Mouse (Mus musculus): ENCODE data around the gene Fam234b. TPM values are rescaled to one million over a fixed set of nuclear protein-coding genes. Genes with fewer than 3 reads are reported as not detected.

Gene Fam234b
- polyA plus RNA-seq, 1 experiment from 2014 or later: 29.1 TPM

DNA sequence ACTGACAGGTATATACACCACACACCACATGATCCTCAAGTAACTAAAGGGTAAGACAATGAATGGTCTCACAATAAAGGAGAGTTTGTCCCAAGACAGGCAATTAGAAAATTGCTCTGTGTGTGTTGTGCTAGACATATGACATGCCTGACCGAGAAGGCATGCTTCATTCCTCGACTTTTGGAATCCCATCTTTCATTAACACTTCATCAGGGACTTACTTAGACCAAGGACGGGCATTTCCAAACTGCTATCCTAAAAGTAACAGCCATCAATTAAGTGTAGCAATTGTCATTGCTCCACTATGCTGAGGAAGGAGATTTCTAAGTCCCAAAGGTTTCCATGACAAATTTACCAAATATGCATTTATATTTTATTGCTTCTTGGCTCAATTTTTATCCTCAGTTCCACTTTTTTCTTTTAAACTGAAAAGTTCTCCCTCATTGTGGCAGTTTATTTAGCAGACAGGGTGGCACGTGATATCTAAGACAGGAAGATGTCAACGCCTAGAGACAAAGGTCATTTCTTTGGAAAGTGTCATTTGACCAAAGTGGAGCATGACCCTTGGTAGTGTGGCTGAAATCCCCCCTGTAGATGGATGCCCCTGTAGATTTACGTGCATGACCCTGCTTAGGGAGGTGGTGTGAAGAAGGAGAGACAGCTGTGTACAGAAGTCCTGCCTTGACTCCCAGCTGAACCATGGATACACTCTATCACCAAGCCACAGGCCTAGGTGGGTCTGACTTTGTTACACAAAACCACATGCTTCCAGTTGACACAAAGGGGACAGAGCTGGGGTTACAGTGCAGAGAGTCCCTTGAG lies 78.9 kb downstream of the Fam234b start:
- H3K36me3 ChIP-seq (ENCODE audit: control insufficient read depth, insufficient read depth, low read length): no peaks in the 10 kb centered on the region
- WGBS: 72% methylated on average over 6 of the region's 6 CpGs
- no peak for ATAC-seq (ENCODE audit: insufficient read depth, low FRiP score)
- H3K27me3 ChIP-seq (ENCODE audit: control insufficient read depth, insufficient read depth, low read length): no peaks in the 10 kb centered on the region
- H3K4me1 ChIP-seq (ENCODE audit: control insufficient read depth, insufficient read depth, low read length): no peaks in the 10 kb centered on the region
- no peak overlapping the region for H3K27ac ChIP-seq (ENCODE audit: low read length)
- no peak overlapping the region for H3K4me2 ChIP-seq (ENCODE audit: low read depth, low read length)
- no peaks in the 10 kb centered on the region for H3K9me3 ChIP-seq (replicated peaks; ENCODE audit: control insufficient read depth, low read length)
- H3K4me3 ChIP-seq (replicated peaks; ENCODE audit: low read length): no peak overlapping the region
- H3K9ac ChIP-seq (ENCODE audit: low read length): no peak overlapping the region

DNA sequence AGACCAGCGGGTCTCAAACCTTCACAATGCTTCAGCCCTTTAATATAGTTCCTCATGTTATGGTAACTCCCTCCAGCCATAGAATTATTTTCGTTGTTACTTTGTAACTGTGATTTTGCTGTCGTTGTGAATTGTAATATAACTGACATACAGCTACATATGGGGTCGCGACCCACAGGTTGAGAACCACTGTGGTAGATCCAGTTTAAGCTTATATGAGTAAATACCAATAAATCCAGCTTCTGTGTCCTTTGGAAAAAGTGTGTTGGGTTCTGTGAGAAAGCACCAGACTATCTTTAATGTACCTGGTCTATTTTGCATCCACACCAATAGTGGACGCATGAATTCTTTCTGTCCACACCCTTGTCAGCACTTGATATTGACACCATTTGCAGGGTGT lies 80.5 kb downstream of the Fam234b start:
- Histone ChIP-seq H3K27ac (ENCODE audit: low read length) (no peak overlapping the region), H3K4me3 (replicated peaks; ENCODE audit: low read length) (no peak overlapping the region), H3K9me3 (replicated peaks; ENCODE audit: control insufficient read depth, low read length) (no peaks in the 10 kb centered on the region), H3K27me3 (ENCODE audit: control insufficient read depth, insufficient read depth, low read length) (no peaks in the 10 kb centered on the region), H3K4me2 (ENCODE audit: low read depth, low read length) (no peak overlapping the region), H3K4me1 (ENCODE audit: control insufficient read depth, insufficient read depth, low read length) (no peaks in the 10 kb centered on the region), H3K36me3 (ENCODE audit: control insufficient read depth, insufficient read depth, low read length) (no peaks in the 10 kb centered on the region), H3K9ac (ENCODE audit: low read length) (no peak overlapping the region)
- WGBS: 87% methylated on average over 6 of the region's 6 CpGs
- ATAC-seq (ENCODE audit: insufficient read depth, low FRiP score): no peak

DNA sequence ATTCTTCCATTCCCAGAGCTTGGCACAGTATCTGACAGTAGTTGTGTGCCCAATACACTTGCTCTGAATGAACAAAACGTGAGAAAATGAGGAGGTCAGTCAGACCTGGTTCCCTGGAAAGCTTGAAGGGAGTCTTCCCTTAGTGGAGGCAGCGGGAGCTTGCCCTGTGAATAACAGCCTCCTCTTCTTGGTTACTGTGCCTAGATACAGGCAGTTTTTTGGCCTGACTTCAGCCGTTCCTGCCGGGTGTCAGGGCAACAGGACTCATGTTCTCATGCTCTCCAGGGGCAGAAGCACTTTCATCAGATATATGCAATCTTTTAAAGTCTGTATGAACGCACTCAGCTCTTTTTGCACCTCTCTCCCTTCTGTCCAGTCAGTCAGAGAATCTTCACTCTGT lies 81.5 kb downstream of the Fam234b start:
- no peak overlapping the region for H3K4me2 ChIP-seq (ENCODE audit: low read depth, low read length)
- ATAC-seq (ENCODE audit: insufficient read depth, low FRiP score): no peak
- H3K9ac ChIP-seq (ENCODE audit: low read length): no peak overlapping the region
- no peaks in the 10 kb centered on the region for H3K36me3 ChIP-seq (ENCODE audit: control insufficient read depth, insufficient read depth, low read length)
- H3K27me3 ChIP-seq (ENCODE audit: control insufficient read depth, insufficient read depth, low read length): no peaks in the 10 kb centered on the region
- H3K4me1 ChIP-seq (ENCODE audit: control insufficient read depth, insufficient read depth, low read length): no peaks in the 10 kb centered on the region
- no peak overlapping the region for H3K4me3 ChIP-seq (replicated peaks; ENCODE audit: low read length)
- no peak overlapping the region for H3K27ac ChIP-seq (ENCODE audit: low read length)
- H3K9me3 ChIP-seq (replicated peaks; ENCODE audit: control insufficient read depth, low read length): no peaks in the 10 kb centered on the region
- 61% methylated on average over 5 of the region's 5 CpGs for WGBS

DNA sequence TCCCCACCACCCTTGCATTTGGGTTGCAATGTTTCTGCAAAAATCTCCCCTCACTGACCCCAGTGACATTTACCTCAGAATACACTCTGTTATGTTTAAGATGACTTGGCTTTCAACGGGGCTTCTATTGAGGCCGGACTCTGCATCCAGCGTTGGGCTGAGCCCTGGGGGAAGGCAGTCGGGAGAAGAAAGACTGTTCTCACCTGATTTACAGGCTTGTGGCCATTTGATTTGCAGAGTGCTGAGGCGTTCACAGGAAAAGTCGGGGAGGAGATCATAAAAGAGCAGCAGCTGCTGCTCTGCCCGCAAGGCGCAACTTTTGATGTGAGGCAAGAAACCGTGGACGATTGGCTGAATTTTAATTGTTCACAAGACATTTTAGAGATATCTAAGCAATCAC lies 82.1 kb downstream of the Fam234b start:
- 33% methylated on average over 10 of the region's 10 CpGs for WGBS

DNA sequence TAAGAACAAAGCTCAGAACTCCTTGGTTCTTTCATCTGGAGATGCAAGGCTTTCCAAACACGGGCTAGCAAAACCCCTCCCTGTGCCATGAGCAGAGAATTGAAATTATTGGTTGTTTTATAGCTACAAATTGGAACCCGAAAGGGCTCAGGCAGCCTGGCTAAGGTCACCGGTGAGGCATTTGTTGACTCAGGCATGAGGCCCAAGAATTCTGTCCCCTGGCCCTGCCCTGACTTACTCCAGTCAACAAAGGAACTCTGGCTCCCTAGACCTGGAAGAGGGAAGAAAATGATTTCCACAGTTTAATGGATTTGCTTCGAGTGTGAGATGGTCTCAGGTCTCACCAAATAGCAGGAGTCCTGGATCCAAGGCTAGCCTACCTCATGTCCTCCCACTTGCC lies 94.6 kb downstream of the Fam234b start:
- no peak for ATAC-seq (ENCODE audit: insufficient read depth, low FRiP score)
- H3K9ac ChIP-seq (ENCODE audit: low read length): no peak overlapping the region
- no peak overlapping the region for H3K4me2 ChIP-seq (ENCODE audit: low read depth, low read length)
- H3K27me3 ChIP-seq (ENCODE audit: control insufficient read depth, insufficient read depth, low read length): no peaks in the 10 kb centered on the region
- H3K27ac ChIP-seq (ENCODE audit: low read length): no peak overlapping the region
- H3K4me3 ChIP-seq (replicated peaks; ENCODE audit: low read length): no peak overlapping the region
- WGBS: 56% methylated on average over 4 of the region's 4 CpGs
- no peaks in the 10 kb centered on the region; the same call in 1 of the 2 replicates for H3K4me1 ChIP-seq (ENCODE audit: control insufficient read depth, insufficient read depth, low read length)
- H3K36me3 ChIP-seq (ENCODE audit: control insufficient read depth, insufficient read depth, low read length): no peaks in the 10 kb centered on the region
- H3K9me3 ChIP-seq (replicated peaks; ENCODE audit: control insufficient read depth, low read length): no peaks in the 10 kb centered on the region

More for the DNA sequence above, 82.1 kb downstream of the Fam234b start:
- no peak for ATAC-seq (ENCODE audit: insufficient read depth, low FRiP score)
- Histone ChIP-seq H3K27ac (ENCODE audit: low read length) (no peak overlapping the region), H3K9me3 (replicated peaks; ENCODE audit: control insufficient read depth, low read length) (no peaks in the 10 kb centered on the region), H3K4me1 (ENCODE audit: control insufficient read depth, insufficient read depth, low read length) (no peaks in the 10 kb centered on the region), H3K4me2 (ENCODE audit: low read depth, low read length) (no peak overlapping the region), H3K27me3 (ENCODE audit: control insufficient read depth, insufficient read depth, low read length) (no peaks in the 10 kb centered on the region), H3K36me3 (ENCODE audit: control insufficient read depth, insufficient read depth, low read length) (no peaks in the 10 kb centered on the region), H3K9ac (ENCODE audit: low read length) (no peak overlapping the region), H3K4me3 (replicated peaks; ENCODE audit: low read length) (no peak overlapping the region)

DNA sequence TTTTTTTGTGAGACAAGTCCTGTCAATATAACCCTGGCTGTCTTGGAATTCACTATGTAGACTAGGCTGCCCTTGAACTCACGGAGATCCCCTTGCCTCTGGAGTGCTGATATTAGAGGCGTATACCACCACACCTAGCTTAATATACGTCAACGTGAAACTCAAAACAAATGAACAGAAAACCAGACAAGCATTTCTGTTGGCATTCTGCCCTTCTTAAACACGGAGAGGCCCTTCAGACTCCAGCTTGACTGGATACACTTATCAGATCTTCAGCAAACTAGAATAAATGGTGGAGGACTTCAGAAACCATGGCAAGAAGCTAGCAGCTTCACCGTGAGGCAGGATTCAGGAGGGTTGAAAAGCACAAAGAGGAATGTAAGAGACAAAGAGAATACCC lies 96.4 kb downstream of the Fam234b start:
- H3K27ac ChIP-seq (ENCODE audit: low read length): peak overlapping the region; percentile 76
- no peaks in the 10 kb centered on the region; the same call in 1 of the 2 replicates for H3K4me1 ChIP-seq (ENCODE audit: control insufficient read depth, insufficient read depth, low read length)
- H3K9me3 ChIP-seq (replicated peaks; ENCODE audit: control insufficient read depth, low read length): no peaks in the 10 kb centered on the region
- H3K4me2 ChIP-seq (ENCODE audit: low read depth, low read length): no peak overlapping the region
- no peak overlapping the region for H3K9ac ChIP-seq (ENCODE audit: low read length)
- 47% methylated on average over 6 of the region's 6 CpGs for WGBS
- H3K36me3 ChIP-seq (ENCODE audit: control insufficient read depth, insufficient read depth, low read length): no peaks in the 10 kb centered on the region
- no peak overlapping the region for H3K4me3 ChIP-seq (replicated peaks; ENCODE audit: low read length)
- H3K27me3 ChIP-seq (ENCODE audit: control insufficient read depth, insufficient read depth, low read length): no peaks in the 10 kb centered on the region
- no peak for ATAC-seq (ENCODE audit: insufficient read depth, low FRiP score)

Other genes starting within 250 kb of the Fam234b start
- 2.2 and 2.9 TPM in 2 replicates for gene Apold1, start 216.3 kb upstream of the Fam234b start, polyA plus RNA-seq (2015; fragmentation: Nextera tagmentation; extraction: Ambion mirVana)
- gene Ddx47, start 186.4 kb upstream of the Fam234b start, polyA plus RNA-seq (2015; fragmentation: Nextera tagmentation; extraction: Ambion mirVana): 104 and 105 TPM in 2 replicates
- gene Gprc5a, start 132.3 kb upstream of the Fam234b start, polyA plus RNA-seq (2015; fragmentation: Nextera tagmentation; extraction: Ambion mirVana): 24.7 and 30.4 TPM in 2 replicates
- 0.13 and 0.40 TPM in 2 replicates for gene Gprc5d, start 79.7 kb upstream of the Fam234b start, polyA plus RNA-seq (2015; fragmentation: Nextera tagmentation; extraction: Ambion mirVana)
- gene Hebp1, start within 50 bp of the Fam234b start, polyA plus RNA-seq (2015; fragmentation: Nextera tagmentation; extraction: Ambion mirVana): 37.4 and 37.7 TPM in 2 replicates
- 0.87 and 1.6 TPM in 2 replicates for gene Gsg1, start 56.4 kb downstream of the Fam234b start, polyA plus RNA-seq (2015; fragmentation: Nextera tagmentation; extraction: Ambion mirVana)
- 12.4 and 28.5 TPM in 2 replicates for gene Pbp2, start 112.4 kb downstream of the Fam234b start, polyA plus RNA-seq (2015; fragmentation: Nextera tagmentation; extraction: Ambion mirVana)
- gene Emp1, start 164.6 kb downstream of the Fam234b start, polyA plus RNA-seq (2015; fragmentation: Nextera tagmentation; extraction: Ambion mirVana): 221 and 304 TPM in 2 replicates

Data from stomach, embryonic 16.5 days (tissue).